21 mouse cellular contexts compared by ENCODE assay signal in genomic region chr4:155790650-155791161, GRCm38 (mm10). TPM values are rescaled to one million over a fixed set of nuclear protein-coding genes. Genes with fewer than 3 reads are reported as not detected.
DNase-seq lines count a peak whose midpoint lies in the region; ATAC-seq and TF ChIP-seq lines count a peak whose summit lies in the region.
"Had no signal": no experiment of that assay in that cellular context is flagged by ENCODE, and none has a peak within 500 bp of the region (broad histone marks: within the 10 kb centered on the region; RNA-seq: fewer than 3 reads in every experiment).

No protein-coding gene starts in this region.

- H3K36me3 ChIP-seq in heart, embryonic 10.5 days: no peaks in the 10 kb centered on the region
- no peaks in the 10 kb centered on the region for H3K36me3 ChIP-seq in stomach, embryonic 14.5 days (ENCODE audit: control insufficient read depth, insufficient read depth, low read length)
- H3K36me3 ChIP-seq: neural tube, embryonic 13.5 days had no signal

- no peaks in the 10 kb centered on the region for H3K9me3 ChIP-seq in heart, embryonic 10.5 days
- no peaks in the 10 kb centered on the region for H3K9me3 ChIP-seq in stomach, embryonic 14.5 days (ENCODE audit: control insufficient read depth, low read depth, low read length)
- H3K9me3 ChIP-seq: megakaryocyte, embryonic 14.5 days; neural tube, embryonic 13.5 days had no signal

- DNase-seq in heart, embryonic 10.5 days (ENCODE audit: low spot score): no peak
- DNase-seq in heart, adult 9 months (ENCODE audit: low spot score in 2 of 2): no peak
- DNase-seq in fat pad, adult 2 months (ENCODE audit: extremely low read depth, low read depth, low spot score): peak; percentile 75
- DNase-seq in kidney, adult 9 months: peak; percentile 88
- no peak for DNase-seq in frontal cortex, postnatal 25 days (ENCODE audit: low spot score in 2 of 2)
- DNase-seq in left cerebral cortex, adult 2 months (ENCODE audit: extremely low spot score in 1 of 2, low spot score in 2 of 2): no peak
- DNase-seq in gastrocnemius, postnatal 4 days (ENCODE audit: low spot score in 2 of 2): no peak
- DNase-seq: cerebellum, adult 18-20 months; embryo, embryonic 11 days; heart, postnatal 10 days had no signal

- 54% methylated on average over 3 of the region's 3 CpGs for WGBS in heart, embryonic 10.5 days
- 46% methylated on average over 3 of the region's 3 CpGs for WGBS in stomach, embryonic 14.5 days

- peak; percentile 68 for ATAC-seq in stomach, embryonic 14.5 days (ENCODE audit: insufficient number of reproducible peaks, insufficient read depth, low FRiP score, low read depth)
- ATAC-seq: hindbrain, embryonic 16.5 days had no signal

- peaks cover 6% of the 10 kb centered on the region; the same call in 1 of the 2 replicates for H3K4me1 ChIP-seq in heart, embryonic 10.5 days
- H3K4me1 ChIP-seq in stomach, embryonic 14.5 days (ENCODE audit: control insufficient read depth, insufficient read depth, low read length): no peaks in the 10 kb centered on the region
- H3K4me1 ChIP-seq: neural tube, embryonic 13.5 days had no signal

- H3K27me3 ChIP-seq in heart, embryonic 10.5 days (ENCODE audit: insufficient read depth, poor library complexity, severe bottlenecking): peaks cover 25% of the 10 kb centered on the region
- no peaks in the 10 kb centered on the region for H3K27me3 ChIP-seq in stomach, embryonic 14.5 days (ENCODE audit: control insufficient read depth, insufficient read depth, low read length)
- H3K27me3 ChIP-seq: neural tube, embryonic 13.5 days had no signal

- H3K27ac ChIP-seq in heart, embryonic 10.5 days: peak overlapping the region; percentile 22; the same call in 1 of the 2 replicates
- H3K27ac ChIP-seq in stomach, embryonic 14.5 days (ENCODE audit: low read length): peak overlapping the region; percentile 74; the same call in 1 of the 2 replicates
- H3K27ac ChIP-seq in left cerebral cortex, adult 2 months: no peak overlapping the region
- H3K27ac ChIP-seq: liver, embryonic 14.5 days; neural tube, embryonic 13.5 days had no signal

- intact Hi-C loops in left cerebral cortex, adult 2 months (cut with DNase I): no loop called here

- H3K4me2 ChIP-seq in stomach, embryonic 14.5 days (replicated peaks; ENCODE audit: low read depth, low read length): no peak overlapping the region
- H3K4me2 ChIP-seq: neural tube, embryonic 13.5 days had no signal

- H3K4me3 ChIP-seq in heart, embryonic 10.5 days: no peak overlapping the region
- no peak overlapping the region for H3K4me3 ChIP-seq in stomach, embryonic 14.5 days (ENCODE audit: low read depth, low read length)
- no peak overlapping the region for H3K4me3 ChIP-seq in left cerebral cortex, adult 2 months
- H3K4me3 ChIP-seq: neural tube, embryonic 13.5 days had no signal

- H3K9ac ChIP-seq in stomach, embryonic 14.5 days (replicated peaks; ENCODE audit: low read depth, low read length): no peak overlapping the region
- H3K9ac ChIP-seq: liver, embryonic 14.5 days; neural tube, embryonic 13.5 days had no signal

- no peak for TF ChIP-seq CTCF in left cerebral cortex, adult 2 months (IDR thresholded peaks at IDR 0.05)

RNA-seq across cellular contexts. Expression of gene Ankrd65, which starts 0.5 kb away (rescaled TPM):
- not detected in 2 replicates for polyA plus RNA-seq in heart, embryonic 10.5 days (2016; fragmentation: Nextera tagmentation; extraction: Ambion mirVana)
- 0.38 and 0.46 TPM in 2 replicates for polyA plus RNA-seq in stomach, embryonic 14.5 days (2014; fragmentation: Nextera tagmentation; extraction: Ambion mirVana)
- under 1 TPM in 1 of 2 experiments, not detected in 1; 0.29 TPM for total RNA-seq in left cerebral cortex, adult 2 months (2021)
- total RNA-seq in gastrocnemius, postnatal 4 days (2021): under 1 TPM in 1 of 2 experiments, not detected in 1; 0.39 TPM
- total RNA-seq: adrenal gland, adult 18-20 months; granulocyte monocyte progenitor cell, adult 5-6 weeks; heart, postnatal 10 days; layer of hippocampus, adult 18-20 months; left cerebral cortex, postnatal 25 days had no signal
- polyA plus RNA-seq: frontal cortex, adult 2 months; hindbrain, embryonic 16.5 days; neural tube, embryonic 13.5 days; small intestine, adult 2 months had no signal

RNA-seq across cellular contexts. Expression of gene Tmem88b, which starts 5.0 kb away (rescaled TPM):
- 2.1 and 4.7 TPM in 2 replicates for polyA plus RNA-seq in heart, embryonic 10.5 days (2016; fragmentation: Nextera tagmentation; extraction: Ambion mirVana)
- 0.54 and 0.81 TPM in 2 replicates for polyA plus RNA-seq in stomach, embryonic 14.5 days (2014; fragmentation: Nextera tagmentation; extraction: Ambion mirVana)
- total RNA-seq in left cerebral cortex, adult 2 months (2021): 10 to 100 TPM; 16.4 to 16.8 TPM
- total RNA-seq in gastrocnemius, postnatal 4 days (2021): 1 to 10 TPM; 3.8 to 5.1 TPM
- total RNA-seq: granulocyte monocyte progenitor cell, adult 5-6 weeks had no signal

RNA-seq across cellular contexts. Expression of gene Mrpl20, which starts 12.0 kb away (rescaled TPM):
- 176 and 226 TPM in 2 replicates for polyA plus RNA-seq in heart, embryonic 10.5 days (2016; fragmentation: Nextera tagmentation; extraction: Ambion mirVana)
- 209 and 211 TPM in 2 replicates for polyA plus RNA-seq in stomach, embryonic 14.5 days (2014; fragmentation: Nextera tagmentation; extraction: Ambion mirVana)
- total RNA-seq in left cerebral cortex, adult 2 months (2021): 10 to 100 TPM; 82.7 to 84.8 TPM
- total RNA-seq in gastrocnemius, postnatal 4 days (2021): 10 to 100 TPM; 61.5 to 67.5 TPM

RNA-seq across cellular contexts. Expression of gene Vwa1, which starts 16.2 kb away (rescaled TPM):
- 2.1 and 3.1 TPM in 2 replicates for polyA plus RNA-seq in heart, embryonic 10.5 days (2016; fragmentation: Nextera tagmentation; extraction: Ambion mirVana)
- polyA plus RNA-seq in stomach, embryonic 14.5 days (2014; fragmentation: Nextera tagmentation; extraction: Ambion mirVana): 26.8 and 28.4 TPM in 2 replicates
- 10 to 100 TPM; 13.6 to 15.9 TPM for total RNA-seq in left cerebral cortex, adult 2 months (2021)
- 10 to 100 TPM; 23.4 to 26.4 TPM for total RNA-seq in gastrocnemius, postnatal 4 days (2021)

RNA-seq across cellular contexts. Expression of gene Ccnl2, which starts 21.6 kb away (rescaled TPM):
- polyA plus RNA-seq in heart, embryonic 10.5 days (2016; fragmentation: Nextera tagmentation; extraction: Ambion mirVana): 131 and 150 TPM in 2 replicates
- 193 and 209 TPM in 2 replicates for polyA plus RNA-seq in stomach, embryonic 14.5 days (2014; fragmentation: Nextera tagmentation; extraction: Ambion mirVana)
- 10 to 100 TPM; 74.8 to 83.4 TPM for total RNA-seq in left cerebral cortex, adult 2 months (2021)
- total RNA-seq in gastrocnemius, postnatal 4 days (2021): 10 to 100 TPM; 58.0 to 71.0 TPM

Comparison
In these comparisons a context has a peak if more than half of its experiments do, and no peak if none do; other contexts are left out.
1. DNase-seq: peak in fat pad, adult 2 months (single experiment) and kidney, adult 9 months (single experiment); none in heart, embryonic 10.5 days (single experiment), heart, adult 9 months (0 of 2), frontal cortex, postnatal 25 days (0 of 2), left cerebral cortex, adult 2 months (0 of 2) and gastrocnemius, postnatal 4 days (0 of 2).